Mouse (Mus musculus): ENCODE measurements around the gene Selenbp2.
"Not testable (repeated sequence)": the region's sequence is repeated elsewhere in the genome, so short reads cannot be mapped to it uniquely, and the experiment has no call there.

GRCm38 (mm10) chr3:94696257-94696656, 2.9 kb downstream of the Selenbp2 start:
- TF ChIP-seq ZMIZ1 (IDR thresholded peaks at IDR 0.05; ENCODE audit: low read depth, low read length); CTCF (conservative IDR thresholded peaks at IDR 0.05 in 1 of 2, IDR thresholded peaks at IDR 0.05 in 1 of 2; ENCODE audit: low read depth in 2 of 2, low read length in 2 of 2); POLR2A (IDR thresholded peaks at IDR 0.05; ENCODE audit: low read depth, low read length); EP300 (IDR thresholded peaks at IDR 0.05; ENCODE audit: low read length): not testable (repeated sequence)

Data from CH12.LX (cell line).